Mouse (Mus musculus): ENCODE results near the gene Mctp1. TPM values are rescaled to one million over a fixed set of nuclear protein-coding genes. Genes with fewer than 3 reads are reported as not detected.

Gene Mctp1
- polyA plus RNA-seq, 1 experiment from 2014 or later: 1.8 TPM

GRCm38 (mm10) chr13:76515896-76516295 lies 131.6 kb downstream of the Mctp1 start:
- no peaks in the 10 kb centered on the region for H3K27me3 ChIP-seq (ENCODE audit: control insufficient read depth, insufficient read depth, low read length)
- no peaks in the 10 kb centered on the region for H3K4me1 ChIP-seq (ENCODE audit: control insufficient read depth, insufficient read depth, low read length)
- no peak overlapping the region for H3K27ac ChIP-seq (ENCODE audit: low read length)
- H3K9me3 ChIP-seq (ENCODE audit: control insufficient read depth, low read depth, low read length): no peaks in the 10 kb centered on the region
- no peak for ATAC-seq (ENCODE audit: insufficient number of reproducible peaks, insufficient read depth, low FRiP score, low read depth)
- no peak overlapping the region for H3K9ac ChIP-seq (replicated peaks; ENCODE audit: low read depth, low read length)
- H3K4me3 ChIP-seq (ENCODE audit: low read depth, low read length): no peak overlapping the region
- 86% methylated on average over 2 of the region's 2 CpGs for WGBS
- no peaks in the 10 kb centered on the region for H3K36me3 ChIP-seq (ENCODE audit: control insufficient read depth, insufficient read depth, low read length)
- H3K4me2 ChIP-seq (replicated peaks; ENCODE audit: low read depth, low read length): no peak overlapping the region

GRCm38 (mm10) chr13:76523170-76523569 lies 138.8 kb downstream of the Mctp1 start:
- no peaks in the 10 kb centered on the region for H3K9me3 ChIP-seq (ENCODE audit: control insufficient read depth, low read depth, low read length)
- H3K27ac ChIP-seq (ENCODE audit: low read length): no peak overlapping the region
- H3K4me1 ChIP-seq (ENCODE audit: control insufficient read depth, insufficient read depth, low read length): no peaks in the 10 kb centered on the region
- H3K27me3 ChIP-seq (ENCODE audit: control insufficient read depth, insufficient read depth, low read length): no peaks in the 10 kb centered on the region
- H3K9ac ChIP-seq (replicated peaks; ENCODE audit: low read depth, low read length): no peak overlapping the region
- 74% methylated on average over 1 of the region's 1 CpGs for WGBS
- H3K4me2 ChIP-seq (replicated peaks; ENCODE audit: low read depth, low read length): no peak overlapping the region
- no peaks in the 10 kb centered on the region for H3K36me3 ChIP-seq (ENCODE audit: control insufficient read depth, insufficient read depth, low read length)
- no peak overlapping the region for H3K4me3 ChIP-seq (ENCODE audit: low read depth, low read length)
- no peak for ATAC-seq (ENCODE audit: insufficient number of reproducible peaks, insufficient read depth, low FRiP score, low read depth)

GRCm38 (mm10) chr13:76527326-76527725 lies 143.0 kb downstream of the Mctp1 start:
- ATAC-seq (ENCODE audit: insufficient number of reproducible peaks, insufficient read depth, low FRiP score, low read depth): no peak
- Histone ChIP-seq H3K36me3 (ENCODE audit: control insufficient read depth, insufficient read depth, low read length) (no peaks in the 10 kb centered on the region), H3K9ac (replicated peaks; ENCODE audit: low read depth, low read length) (no peak overlapping the region)

GRCm38 (mm10) chr13:76527751-76528150 lies 143.4 kb downstream of the Mctp1 start:
- no peaks in the 10 kb centered on the region for H3K4me1 ChIP-seq (ENCODE audit: control insufficient read depth, insufficient read depth, low read length)
- no peak overlapping the region for H3K27ac ChIP-seq (ENCODE audit: low read length)
- 24% methylated on average over 1 of the region's 1 CpGs for WGBS
- no peaks in the 10 kb centered on the region for H3K27me3 ChIP-seq (ENCODE audit: control insufficient read depth, insufficient read depth, low read length)
- no peak overlapping the region for H3K9ac ChIP-seq (replicated peaks; ENCODE audit: low read depth, low read length)
- no peak overlapping the region for H3K4me3 ChIP-seq (ENCODE audit: low read depth, low read length)
- no peaks in the 10 kb centered on the region for H3K36me3 ChIP-seq (ENCODE audit: control insufficient read depth, insufficient read depth, low read length)
- ATAC-seq (ENCODE audit: insufficient number of reproducible peaks, insufficient read depth, low FRiP score, low read depth): no peak
- H3K4me2 ChIP-seq (replicated peaks; ENCODE audit: low read depth, low read length): no peak overlapping the region
- no peaks in the 10 kb centered on the region for H3K9me3 ChIP-seq (ENCODE audit: control insufficient read depth, low read depth, low read length)

More at GRCm38 (mm10) chr13:76527326-76527725, 143.0 kb downstream of the Mctp1 start:
- H3K27me3 ChIP-seq (ENCODE audit: control insufficient read depth, insufficient read depth, low read length): no peaks in the 10 kb centered on the region
- no peaks in the 10 kb centered on the region for H3K9me3 ChIP-seq (ENCODE audit: control insufficient read depth, low read depth, low read length)
- H3K4me3 ChIP-seq (ENCODE audit: low read depth, low read length): no peak overlapping the region
- no peak overlapping the region for H3K27ac ChIP-seq (ENCODE audit: low read length)
- no peaks in the 10 kb centered on the region for H3K4me1 ChIP-seq (ENCODE audit: control insufficient read depth, insufficient read depth, low read length)
- no peak overlapping the region for H3K4me2 ChIP-seq (replicated peaks; ENCODE audit: low read depth, low read length)

GRCm38 (mm10) chr13:76529915-76530314 lies 145.6 kb downstream of the Mctp1 start:
- no peaks in the 10 kb centered on the region for H3K4me1 ChIP-seq (ENCODE audit: control insufficient read depth, insufficient read depth, low read length)
- H3K9ac ChIP-seq (replicated peaks; ENCODE audit: low read depth, low read length): no peak overlapping the region
- H3K27me3 ChIP-seq (ENCODE audit: control insufficient read depth, insufficient read depth, low read length): no peaks in the 10 kb centered on the region
- H3K27ac ChIP-seq (ENCODE audit: low read length): no peak overlapping the region
- no peak overlapping the region for H3K4me2 ChIP-seq (replicated peaks; ENCODE audit: low read depth, low read length)
- H3K9me3 ChIP-seq (ENCODE audit: control insufficient read depth, low read depth, low read length): no peaks in the 10 kb centered on the region
- H3K36me3 ChIP-seq (ENCODE audit: control insufficient read depth, insufficient read depth, low read length): no peaks in the 10 kb centered on the region
- no peak overlapping the region for H3K4me3 ChIP-seq (ENCODE audit: low read depth, low read length)
- no peak for ATAC-seq (ENCODE audit: insufficient number of reproducible peaks, insufficient read depth, low FRiP score, low read depth)
- 71% methylated on average over 2 of the region's 2 CpGs for WGBS

- Histone ChIP-seq H3K4me1 (ENCODE audit: control insufficient read depth, insufficient read depth, low read length) (no peaks in the 10 kb centered on the region), H3K9ac (replicated peaks; ENCODE audit: low read depth, low read length) (no peak overlapping the region), H3K4me2 (replicated peaks; ENCODE audit: low read depth, low read length) (no peak overlapping the region), H3K27ac (ENCODE audit: low read length) (no peak overlapping the region), H3K27me3 (ENCODE audit: control insufficient read depth, insufficient read depth, low read length) (no peaks in the 10 kb centered on the region), H3K4me3 (ENCODE audit: low read depth, low read length) (no peak overlapping the region), H3K36me3 (ENCODE audit: control insufficient read depth, insufficient read depth, low read length) (no peaks in the 10 kb centered on the region), H3K9me3 (ENCODE audit: control insufficient read depth, low read depth, low read length) (no peaks in the 10 kb centered on the region)
- no peak for ATAC-seq (ENCODE audit: insufficient number of reproducible peaks, insufficient read depth, low FRiP score, low read depth)
- WGBS: 88% methylated on average over 3 of the region's 3 CpGs
These were observed 146.7 kb downstream of the Mctp1 start for GRCm38 (mm10) chr13:76530867-76531504.

GRCm38 (mm10) chr13:76547854-76548253 lies 163.5 kb downstream of the Mctp1 start:
- Histone ChIP-seq H3K4me3 (ENCODE audit: low read depth, low read length) (no peak overlapping the region), H3K4me2 (replicated peaks; ENCODE audit: low read depth, low read length) (no peak overlapping the region), H3K9me3 (ENCODE audit: control insufficient read depth, low read depth, low read length) (no peaks in the 10 kb centered on the region), H3K36me3 (ENCODE audit: control insufficient read depth, insufficient read depth, low read length) (no peaks in the 10 kb centered on the region), H3K27ac (ENCODE audit: low read length) (no peak overlapping the region), H3K27me3 (ENCODE audit: control insufficient read depth, insufficient read depth, low read length) (no peaks in the 10 kb centered on the region), H3K9ac (replicated peaks; ENCODE audit: low read depth, low read length) (no peak overlapping the region), H3K4me1 (ENCODE audit: control insufficient read depth, insufficient read depth, low read length) (no peaks in the 10 kb centered on the region)
- 69% methylated on average over 2 of the region's 2 CpGs for WGBS
- ATAC-seq (ENCODE audit: insufficient number of reproducible peaks, insufficient read depth, low FRiP score, low read depth): no peak

- no peak overlapping the region for H3K27ac ChIP-seq (ENCODE audit: low read length)
- H3K4me1 ChIP-seq (ENCODE audit: control insufficient read depth, insufficient read depth, low read length): no peaks in the 10 kb centered on the region
- H3K9me3 ChIP-seq (ENCODE audit: control insufficient read depth, low read depth, low read length): no peaks in the 10 kb centered on the region
- no peak for ATAC-seq (ENCODE audit: insufficient number of reproducible peaks, insufficient read depth, low FRiP score, low read depth)
- H3K36me3 ChIP-seq (ENCODE audit: control insufficient read depth, insufficient read depth, low read length): no peaks in the 10 kb centered on the region
- no peak overlapping the region for H3K9ac ChIP-seq (replicated peaks; ENCODE audit: low read depth, low read length)
- H3K4me3 ChIP-seq (ENCODE audit: low read depth, low read length): no peak overlapping the region
- H3K27me3 ChIP-seq (ENCODE audit: control insufficient read depth, insufficient read depth, low read length): no peaks in the 10 kb centered on the region
- no peak overlapping the region for H3K4me2 ChIP-seq (replicated peaks; ENCODE audit: low read depth, low read length)
- 87% methylated on average over 8 of the region's 8 CpGs for WGBS
These were observed 176.6 kb downstream of the Mctp1 start for GRCm38 (mm10) chr13:76560918-76561317.

- no peaks in the 10 kb centered on the region for H3K27me3 ChIP-seq (ENCODE audit: control insufficient read depth, insufficient read depth, low read length)
- ATAC-seq (ENCODE audit: insufficient number of reproducible peaks, insufficient read depth, low FRiP score, low read depth): no peak
- 77% methylated on average over 3 of the region's 3 CpGs for whole genome bisulfite sequencing
- H3K9ac ChIP-seq (replicated peaks; ENCODE audit: low read depth, low read length): no peak overlapping the region
- no peaks in the 10 kb centered on the region for H3K36me3 ChIP-seq (ENCODE audit: control insufficient read depth, insufficient read depth, low read length)
- no peaks in the 10 kb centered on the region for H3K4me1 ChIP-seq (ENCODE audit: control insufficient read depth, insufficient read depth, low read length)
- H3K4me3 ChIP-seq (ENCODE audit: low read depth, low read length): no peak overlapping the region
- H3K9me3 ChIP-seq (ENCODE audit: control insufficient read depth, low read depth, low read length): no peaks in the 10 kb centered on the region
- no peak overlapping the region for H3K4me2 ChIP-seq (replicated peaks; ENCODE audit: low read depth, low read length)
- H3K27ac ChIP-seq (ENCODE audit: low read length): no peak overlapping the region
These were observed 177.3 kb downstream of the Mctp1 start for GRCm38 (mm10) chr13:76561594-76561993.

Data from stomach, embryonic 14.5 days (tissue).